Mouse (Mus musculus): ENCODE measurements around the gene H2-DMb1.

DNA sequence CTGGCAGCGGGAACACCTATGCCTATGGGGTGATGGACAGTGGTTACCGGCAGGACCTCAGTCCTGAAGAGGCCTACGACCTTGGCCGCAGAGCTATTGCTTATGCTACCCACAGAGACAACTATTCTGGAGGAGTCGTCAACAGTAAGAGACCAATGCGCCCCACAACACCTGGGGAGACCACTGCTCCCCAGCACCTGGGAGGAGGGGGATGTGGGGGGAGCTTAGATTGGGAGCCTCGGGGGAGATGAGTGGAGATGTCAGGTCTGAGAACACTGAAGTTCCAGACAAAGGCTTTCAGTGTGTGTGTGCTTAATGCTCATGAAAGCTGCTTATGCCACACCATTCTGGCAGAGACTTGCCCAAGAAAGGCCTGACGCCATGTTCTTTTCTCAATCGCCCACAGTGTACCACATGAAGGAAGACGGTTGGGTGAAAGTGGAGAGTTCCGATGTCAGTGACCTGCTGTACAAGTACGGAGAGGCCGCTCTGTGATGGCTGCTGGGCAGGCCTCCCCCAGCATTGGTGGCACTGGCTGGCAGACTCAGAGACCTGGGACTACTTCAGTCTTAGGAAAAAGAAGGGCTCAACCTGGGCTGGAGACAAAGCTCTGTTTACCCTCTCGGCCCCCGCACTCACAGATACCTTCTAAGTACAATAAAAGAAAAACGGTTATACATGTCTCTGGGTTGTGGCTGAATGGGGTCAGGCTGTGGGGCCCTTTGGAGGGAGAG, 48.1 kb downstream of the H2-DMb1 start:
- no peak for TF ChIP-seq CTCF (IDR thresholded peaks at IDR 0.05)
- no peak for TF ChIP-seq EP300 (IDR thresholded peaks at IDR 0.05)

Data from lung, postnatal 0 days (tissue).